Mouse (Mus musculus) brain, embryonic 14.5 days (tissue): ENCODE measurements at regions not wholly inside any gene's neighbourhood (a gene's known extent, or its start where the extent isn't known, plus 50 kb on each side); places are given as distances from the start of the nearest gene placed in this dataset.

Experiments
- DNase-seq: peaks from one replicate; pipeline ENCODE4 v3.0.0-alpha.2; 2011; ENCODE audit warnings: low read depth
- CTCF ChIP-seq: fragments of 200-500 bp; IDR thresholded peaks from 2 replicates; pipeline ENCODE4 v1.5.1; 2012; ENCODE audit warnings: inconsistent platforms, mild to moderate bottlenecking, moderate library complexity, borderline replicate concordance; ENCODE audit not compliant: insufficient read depth, insufficient read length; ENCODE audit errors: extremely low read depth
- POLR2A ChIP-seq: fragments of 200-500 bp; IDR thresholded peaks from 2 replicates; pipeline ENCODE4 v1.6.1; 2012; ENCODE audit warnings: mild to moderate bottlenecking, inconsistent platforms, borderline replicate concordance; ENCODE audit not compliant: poor library complexity, insufficient read depth, insufficient read length, severe bottlenecking; ENCODE audit errors: extremely low read depth

DNA sequence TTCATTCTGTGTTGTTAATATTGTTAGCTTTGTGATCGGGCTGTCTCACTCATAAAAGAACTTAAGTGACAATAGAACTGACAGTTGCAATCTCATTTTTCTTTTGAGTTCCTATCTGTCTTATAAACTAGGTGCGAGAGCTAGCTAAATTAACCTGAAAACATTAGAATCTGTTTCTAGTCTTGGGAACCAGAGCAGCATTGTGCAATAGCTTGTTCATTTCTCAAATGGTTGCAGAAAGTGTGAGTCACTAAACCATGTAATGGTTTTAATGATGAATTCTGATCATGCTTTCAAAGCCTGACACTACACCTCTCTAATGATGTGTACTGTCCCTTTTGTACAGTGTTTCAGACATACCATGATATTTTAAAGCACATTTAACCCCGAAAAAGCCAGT, 360.8 kb upstream of the Klhl1 start:
- no peak for DNase-seq
- TF ChIP-seq POLR2A (no peak), CTCF (no peak)

DNA sequence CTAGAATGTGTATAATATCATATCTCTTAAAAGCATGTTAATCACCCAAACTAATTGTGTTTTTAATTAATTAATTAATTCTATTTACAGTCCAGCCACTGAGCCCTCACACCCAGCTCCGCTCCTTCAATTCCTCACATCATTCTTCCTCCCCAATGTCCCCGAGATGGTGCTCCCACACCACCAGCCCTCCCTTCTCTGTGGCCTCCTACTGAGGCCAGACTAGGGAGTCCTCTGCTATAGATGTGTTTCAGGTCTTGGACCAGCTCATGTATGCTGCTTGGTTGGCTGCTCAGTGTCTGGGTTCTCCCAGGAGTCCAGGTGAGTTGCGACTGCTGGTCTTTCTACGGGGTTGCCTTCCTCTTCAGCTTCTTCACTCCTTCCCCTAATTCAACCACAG, 353.1 kb upstream of the Klhl1 start:
- TF ChIP-seq POLR2A (no peak), CTCF (no peak)
- no peak for DNase-seq

DNA sequence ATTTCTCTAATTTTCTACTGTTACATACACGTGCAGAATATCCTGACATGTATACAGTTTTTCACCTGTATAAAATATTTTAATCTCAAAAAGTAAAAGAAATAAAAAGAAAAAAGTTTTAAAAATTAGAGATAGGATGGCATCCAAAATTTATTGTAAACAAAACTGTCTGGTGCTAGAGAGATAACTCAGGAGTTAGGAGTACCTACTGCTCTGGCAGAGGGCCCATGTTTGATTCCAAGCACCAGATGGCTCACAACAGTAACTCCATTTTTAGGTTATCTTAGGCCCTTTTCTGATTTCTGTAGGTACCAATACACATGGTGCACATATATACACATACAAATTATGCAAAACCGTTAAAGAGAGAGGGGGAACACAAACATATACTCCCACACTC, 320.0 kb upstream of the Klhl1 start:
- DNase-seq, result peak; percentile 2
- TF ChIP-seq POLR2A (no peak), CTCF (no peak)

DNA sequence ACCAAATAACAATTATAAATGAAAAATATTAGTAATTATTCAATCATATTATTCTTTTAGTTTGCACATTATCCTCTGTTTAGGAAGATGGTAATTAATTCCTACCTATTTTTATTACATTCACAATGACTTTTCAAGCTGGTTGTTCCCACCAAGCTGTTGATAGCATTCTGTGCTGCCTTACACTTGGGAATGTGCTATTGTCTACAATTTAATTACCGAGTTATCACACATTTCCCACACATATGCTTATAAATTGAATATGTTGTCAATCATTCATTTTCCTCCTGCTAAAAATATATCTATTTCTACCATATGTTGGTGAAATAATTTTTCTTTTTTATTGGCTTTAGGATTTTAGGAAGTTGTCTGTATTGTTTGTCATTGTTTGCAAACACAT, 306.2 kb upstream of the Klhl1 start:
- peak; percentile 41 for DNase-seq
- TF ChIP-seq POLR2A (no peak), CTCF (no peak)

DNA sequence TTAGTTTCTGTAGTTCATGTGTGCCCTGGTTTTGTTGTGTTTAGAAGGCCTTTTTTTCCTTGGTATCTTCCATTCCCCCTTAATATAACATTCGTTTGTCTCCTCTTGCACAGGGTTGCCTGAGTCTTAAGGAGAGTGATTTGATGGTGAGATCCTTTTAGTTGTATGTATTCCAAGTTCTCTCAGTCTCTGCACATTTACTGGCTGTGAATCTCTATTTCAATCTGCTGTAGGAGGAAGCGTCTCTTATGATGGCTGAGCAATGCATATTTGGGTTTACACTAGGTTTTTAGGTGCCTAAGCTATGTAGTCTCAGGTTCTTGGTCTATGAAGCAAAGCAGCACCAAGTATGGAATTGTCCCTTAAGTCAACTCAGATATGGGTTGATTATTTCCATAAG, 296.8 kb upstream of the Klhl1 start:
- no peak for DNase-seq

DNA sequence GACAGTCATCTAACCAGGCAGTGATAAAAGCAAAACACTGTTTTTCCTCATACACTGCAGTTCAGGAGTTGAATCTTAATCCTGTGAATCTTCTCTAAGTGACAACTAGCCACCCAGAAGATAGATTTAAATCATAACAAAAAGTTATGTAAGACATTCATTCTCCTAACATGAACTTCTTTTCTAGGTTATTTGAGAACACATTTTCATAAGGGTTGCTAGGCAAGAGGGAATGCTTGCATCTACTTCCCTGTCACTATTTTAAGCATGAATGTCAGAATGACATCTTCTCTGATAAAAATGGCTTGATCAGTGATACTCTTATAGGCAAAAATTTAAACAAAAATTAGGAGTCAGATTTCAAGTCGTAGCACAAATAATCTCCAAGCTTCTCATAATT, 286.4 kb upstream of the Klhl1 start:
- no peak for TF ChIP-seq POLR2A
- TF ChIP-seq CTCF, result no peak
- no peak for DNase-seq

More for the DNA sequence above, 296.8 kb upstream of the Klhl1 start:
- TF ChIP-seq POLR2A, result no peak
- no peak for TF ChIP-seq CTCF

DNA sequence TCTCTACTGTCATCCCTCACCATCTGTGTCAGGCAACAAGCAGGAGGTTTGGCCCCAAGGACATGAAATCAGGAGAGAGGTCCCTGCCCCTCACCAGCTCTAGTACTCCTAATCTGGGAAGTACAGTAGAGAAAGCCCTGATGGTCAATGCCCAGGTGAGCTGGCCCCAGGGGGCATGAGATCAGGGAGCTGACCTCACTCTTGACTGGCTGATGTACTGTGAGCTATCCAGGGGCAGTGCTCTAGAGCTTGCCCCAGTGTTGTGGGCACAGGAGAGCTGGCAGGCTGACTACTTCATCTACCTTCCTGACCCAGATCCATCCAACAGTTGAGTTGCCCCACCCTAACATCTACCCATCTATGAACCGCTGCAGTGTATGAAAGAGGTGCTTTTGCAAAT, 275.9 kb upstream of the Klhl1 start:
- no peak for DNase-seq
- TF ChIP-seq CTCF (no peak), POLR2A (no peak)

DNA sequence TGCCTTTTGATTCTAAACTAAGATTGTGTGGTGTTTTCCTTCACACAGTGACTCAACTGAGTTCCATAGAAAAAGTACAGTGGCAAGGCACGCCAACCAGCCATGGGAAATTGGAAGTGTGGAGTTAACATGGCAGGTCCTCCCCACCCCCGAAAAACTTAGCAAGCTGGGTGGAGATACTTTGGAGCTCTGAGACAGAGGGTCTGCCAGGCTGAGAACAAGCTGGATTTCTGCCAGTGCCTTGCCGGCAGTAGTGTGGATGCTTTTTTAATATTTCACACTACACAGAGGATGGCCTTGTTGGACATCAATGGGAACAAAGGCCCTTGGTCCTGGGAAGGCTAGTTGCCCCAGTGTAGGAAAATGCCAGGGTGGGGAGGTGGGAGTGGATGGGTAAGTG, 269.0 kb upstream of the Klhl1 start:
- peak; percentile 6 for DNase-seq
- TF ChIP-seq CTCF (no peak), POLR2A (no peak)

DNA sequence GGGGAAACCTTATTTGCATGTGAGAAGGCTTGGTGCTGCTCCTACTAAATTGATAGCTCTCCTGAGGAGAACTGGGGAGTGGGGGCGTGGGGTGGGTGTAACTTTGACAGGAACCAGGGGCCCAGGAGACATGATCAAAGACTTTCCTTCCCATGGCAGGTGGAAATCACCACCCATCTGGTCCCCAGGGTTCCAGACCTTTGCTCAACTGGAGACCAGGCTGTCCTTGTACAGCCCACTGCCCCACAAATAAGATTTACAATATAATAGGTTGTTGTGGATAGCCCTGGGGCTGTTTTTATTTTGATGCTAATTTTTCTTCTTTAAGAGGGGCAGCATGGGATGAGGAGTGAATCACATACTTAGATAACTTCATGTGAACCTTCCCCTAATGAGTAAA, 268.4 kb upstream of the Klhl1 start:
- DNase-seq, result no peak
- TF ChIP-seq POLR2A, result no peak
- no peak for TF ChIP-seq CTCF

DNA sequence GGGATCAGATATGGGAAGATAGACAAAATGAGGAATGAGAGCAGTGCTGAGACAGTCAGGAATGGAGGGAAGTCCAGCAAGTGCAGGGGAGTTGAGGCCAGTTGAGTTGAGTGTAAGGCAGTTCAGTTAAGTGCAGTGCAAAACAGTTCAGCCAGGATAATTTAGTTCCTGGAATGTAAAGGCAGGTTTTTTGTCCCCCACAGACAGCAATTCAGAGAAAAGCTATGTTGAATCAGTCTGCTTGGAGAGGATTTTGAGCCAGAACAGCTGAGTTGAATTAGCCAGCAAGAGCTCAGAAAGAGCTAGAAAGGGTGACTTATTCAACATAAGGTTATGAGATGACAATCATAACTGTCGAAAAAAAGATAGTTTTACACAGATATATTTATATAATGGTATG, 256.9 kb upstream of the Klhl1 start:
- TF ChIP-seq POLR2A, result no peak
- no peak for TF ChIP-seq CTCF
- DNase-seq, result no peak

DNA sequence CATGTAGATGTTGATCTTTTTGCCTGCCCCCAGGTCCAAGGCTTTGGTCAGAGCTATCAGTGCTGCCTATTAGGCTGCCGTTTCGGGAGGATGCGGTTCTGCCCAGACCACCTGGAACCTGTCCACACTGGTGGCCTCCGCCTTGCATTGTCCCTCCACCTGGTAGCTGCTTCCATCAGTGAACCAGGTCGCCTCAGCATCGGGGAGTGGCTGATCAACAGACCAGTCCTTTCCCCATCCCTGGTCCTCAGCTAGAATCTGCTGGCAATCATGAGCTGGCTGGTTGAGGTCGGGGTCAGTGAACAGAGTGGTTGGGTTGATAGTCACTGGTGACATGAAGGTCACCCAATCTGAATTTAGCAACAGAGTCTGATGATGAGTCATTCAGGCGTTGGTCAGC, 241.7 kb upstream of the Klhl1 start:
- DNase-seq, result no peak
- TF ChIP-seq POLR2A (no peak), CTCF (no peak)

DNA sequence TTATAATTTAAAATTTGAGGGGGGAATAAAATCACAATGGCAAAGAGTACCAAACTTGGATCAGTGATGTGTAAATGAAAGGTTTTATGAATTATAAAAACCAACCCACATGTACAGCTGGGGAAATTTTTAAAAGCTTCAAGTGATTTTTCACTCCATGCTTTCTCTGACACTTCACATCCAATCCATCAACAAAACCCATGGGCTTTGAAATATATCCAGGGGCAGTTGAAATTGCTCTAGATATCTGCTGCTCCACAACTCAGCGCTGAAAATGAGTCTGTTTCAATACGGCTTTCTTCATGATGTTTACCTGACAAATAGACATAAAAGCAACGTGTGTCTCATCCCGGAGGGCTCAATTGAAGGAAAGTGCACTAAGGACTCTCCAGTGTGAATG, 214.3 kb upstream of the Klhl1 start:
- DNase-seq, result no peak

DNA sequence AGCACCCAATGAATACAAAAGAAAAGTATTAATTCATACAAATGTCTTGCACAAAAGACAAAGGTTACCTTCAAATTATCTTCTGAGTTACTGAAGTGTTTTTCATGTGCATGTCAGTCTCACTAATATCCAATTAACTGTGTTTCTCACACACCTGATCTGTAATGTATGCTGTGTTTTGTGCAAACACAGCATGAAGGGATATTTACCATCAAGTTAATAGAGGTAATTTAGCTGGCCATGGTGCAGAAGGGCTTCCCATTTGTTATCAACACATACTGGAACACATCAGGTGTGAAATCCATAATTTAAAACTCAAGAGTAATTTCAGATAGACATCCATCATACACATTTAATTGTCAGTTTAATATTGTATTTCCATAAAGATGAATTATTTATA, 178.2 kb upstream of the Klhl1 start:
- TF ChIP-seq POLR2A, result no peak
- no peak for TF ChIP-seq CTCF
- peak; percentile 15 for DNase-seq

More for the DNA sequence above, 214.3 kb upstream of the Klhl1 start:
- no peak for TF ChIP-seq POLR2A
- TF ChIP-seq CTCF, result no peak

DNA sequence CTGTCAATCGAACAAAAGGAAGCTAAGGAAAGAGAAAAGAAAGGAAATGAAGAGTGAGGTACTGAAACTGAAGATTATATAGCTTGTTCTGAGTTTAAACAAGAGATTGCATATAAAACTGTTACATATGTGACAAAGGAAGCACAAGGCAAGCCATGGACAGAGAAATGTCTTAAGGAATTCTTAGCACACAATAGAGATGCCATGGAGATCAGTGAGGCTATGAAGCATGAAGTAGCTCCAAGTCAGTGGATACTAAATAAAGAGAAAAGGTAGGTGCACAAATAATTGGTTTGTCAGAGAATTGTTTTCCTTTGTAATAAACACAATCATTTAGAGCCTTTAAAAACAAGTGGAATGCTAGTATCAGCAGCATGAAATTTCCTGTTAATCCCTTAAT, 172.0 kb upstream of the Klhl1 start:
- no peak for TF ChIP-seq CTCF
- TF ChIP-seq POLR2A, result no peak
- DNase-seq, result no peak
